33 mouse cellular contexts compared by ENCODE assay signal in the genomic region with DNA sequence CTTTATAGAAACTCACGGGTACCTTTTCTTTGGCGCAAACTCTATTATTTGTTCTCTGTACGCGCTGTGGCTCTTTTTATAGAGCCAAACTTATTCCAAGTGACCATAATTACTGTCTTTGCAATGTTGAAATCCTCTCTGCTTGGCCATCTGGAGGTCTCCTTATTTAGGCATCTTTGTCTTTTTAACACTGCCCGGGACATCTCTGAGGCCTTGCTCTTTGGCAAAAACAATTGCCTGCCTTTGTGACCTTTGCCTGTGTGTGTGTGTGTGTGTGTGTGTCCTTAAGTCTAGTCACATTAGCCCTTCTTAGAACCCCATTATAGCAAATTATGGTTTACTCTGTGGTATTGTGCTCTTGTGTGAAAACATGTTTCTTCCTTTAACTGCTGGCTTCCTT. TPM values are rescaled to one million over a fixed set of nuclear protein-coding genes. Genes with fewer than 3 reads are reported as not detected.
A peak's percentile ranks its signal among the peaks of the same experiment; 100 is the strongest.
DNase-seq lines count a peak whose midpoint lies in the region; ATAC-seq and TF ChIP-seq lines count a peak whose summit lies in the region.
"Had no signal": no experiment of that assay in that cellular context is flagged by ENCODE, and none has a peak within 500 bp of the region (broad histone marks: within the 10 kb centered on the region; RNA-seq: fewer than 3 reads in every experiment).

No protein-coding gene starts in this region.

- DNase-seq in gastrocnemius, adult 2 months = peak; percentile 29
- no peak for DNase-seq in gastrocnemius, postnatal 14 days
- peak; percentile 50 for DNase-seq in lung, embryonic 14.5 days
- no peak for DNase-seq in lung, adult 2 months
- peak; percentile 55 for DNase-seq in lung, postnatal 36 days
- DNase-seq in urinary bladder, adult 18-20 months (ENCODE audit: low spot score in 2 of 2) = no peak
- DNase-seq: adrenal gland, postnatal 14 days; cerebellum, adult 11-12 months; cerebellum, adult 9-11 months; embryo, embryonic 11 days; kidney, adult 11 months; right cerebral cortex, postnatal 25 days; spleen, adult 18-20 months; thymus, adult 18-20 months; thymus, postnatal 36 days had no signal

- intact Hi-C loops in gastrocnemius, adult 2 months (cut with DNase I) = no loop called here
- intact Hi-C loops in gastrocnemius, postnatal 14 days (cut with DNase I; ENCODE audit: low total_unique reads) = no loop called here

- no peak overlapping the region for H3K9ac ChIP-seq in lung, embryonic 14.5 days
- H3K9ac ChIP-seq in intestine, postnatal 0 days (ENCODE audit: low read depth, low read length) = no peak overlapping the region
- H3K9ac ChIP-seq: embryonic facial prominence, embryonic 12.5 days; heart, embryonic 15.5 days; hindbrain, embryonic 13.5 days; limb, embryonic 12.5 days; midbrain, embryonic 15.5 days had no signal

- H3K4me3 ChIP-seq in gastrocnemius, adult 2 months = no peak overlapping the region
- H3K4me3 ChIP-seq in lung, embryonic 14.5 days (ENCODE audit: low read depth, low read length) = no peak overlapping the region
- no peak overlapping the region for H3K4me3 ChIP-seq in lung, adult 2 months (replicated peaks; ENCODE audit: extremely low read depth, low read depth, low read length)
- H3K4me3 ChIP-seq in intestine, postnatal 0 days (ENCODE audit: low read depth, low read length) = no peak overlapping the region
- H3K4me3 ChIP-seq: embryonic facial prominence, embryonic 12.5 days; heart, embryonic 10.5 days; heart, embryonic 15.5 days; hindbrain, embryonic 13.5 days; left cerebral cortex, adult 2 months; limb, embryonic 12.5 days; midbrain, embryonic 10.5 days; midbrain, embryonic 15.5 days had no signal

- no peak for TF ChIP-seq POLR2A in lung, adult 2 months (IDR thresholded peaks at IDR 0.05; ENCODE audit: borderline replicate concordance, extremely low read depth, low read depth, low read length)

- peak overlapping the region; percentile 38; the same call in 1 of the 2 replicates for H3K27ac ChIP-seq in gastrocnemius, adult 2 months
- H3K27ac ChIP-seq in lung, embryonic 14.5 days (ENCODE audit: low read depth) = no peak overlapping the region
- no peak overlapping the region for H3K27ac ChIP-seq in intestine, postnatal 0 days (ENCODE audit: low read depth, low read length)
- H3K27ac ChIP-seq: embryonic facial prominence, embryonic 12.5 days; heart, embryonic 10.5 days; heart, embryonic 15.5 days; hindbrain, embryonic 13.5 days; left cerebral cortex, adult 2 months; limb, embryonic 12.5 days; midbrain, embryonic 10.5 days; midbrain, embryonic 15.5 days had no signal

- no peaks in the 10 kb centered on the region for H3K27me3 ChIP-seq in lung, embryonic 14.5 days (ENCODE audit: insufficient read depth, low read length)
- no peaks in the 10 kb centered on the region for H3K27me3 ChIP-seq in intestine, postnatal 0 days (replicated peaks; ENCODE audit: control insufficient read depth, insufficient read depth, low read length)
- H3K27me3 ChIP-seq: embryonic facial prominence, embryonic 12.5 days; heart, embryonic 15.5 days; hindbrain, embryonic 13.5 days; limb, embryonic 12.5 days; midbrain, embryonic 15.5 days had no signal

- 76% methylated on average over 5 of the region's 5 CpGs for WGBS in lung, embryonic 14.5 days
- 70% methylated on average over 5 of the region's 5 CpGs for WGBS in lung, adult 2 months
- WGBS in intestine, postnatal 0 days = 86% methylated on average over 5 of the region's 5 CpGs

- no peak for ATAC-seq in lung, embryonic 14.5 days (ENCODE audit: insufficient read depth)
- ATAC-seq in intestine, postnatal 0 days = no peak
- ATAC-seq: forebrain, embryonic 14.5 days; midbrain, embryonic 15.5 days; Patski had no signal

- H3K36me3 ChIP-seq in lung, embryonic 14.5 days (ENCODE audit: insufficient read depth) = no peaks in the 10 kb centered on the region
- H3K36me3 ChIP-seq in intestine, postnatal 0 days (ENCODE audit: control insufficient read depth, insufficient read depth) = no peaks in the 10 kb centered on the region
- H3K36me3 ChIP-seq: embryonic facial prominence, embryonic 12.5 days; G1E; heart, embryonic 10.5 days; heart, embryonic 15.5 days; hindbrain, embryonic 13.5 days; limb, embryonic 12.5 days; midbrain, embryonic 10.5 days; midbrain, embryonic 15.5 days had no signal

- H3K9me3 ChIP-seq in lung, embryonic 14.5 days (ENCODE audit: low read depth, low read length) = no peaks in the 10 kb centered on the region
- H3K9me3 ChIP-seq in intestine, postnatal 0 days (ENCODE audit: control insufficient read depth) = no peaks in the 10 kb centered on the region
- H3K9me3 ChIP-seq: embryonic facial prominence, embryonic 12.5 days; G1E; heart, embryonic 15.5 days; hindbrain, embryonic 13.5 days; limb, embryonic 12.5 days; midbrain, embryonic 10.5 days; midbrain, embryonic 15.5 days had no signal

- H3K4me2 ChIP-seq in lung, embryonic 14.5 days = no peak overlapping the region
- H3K4me2 ChIP-seq in intestine, postnatal 0 days (replicated peaks; ENCODE audit: low read depth) = no peak overlapping the region
- H3K4me2 ChIP-seq: embryonic facial prominence, embryonic 12.5 days; heart, embryonic 15.5 days; hindbrain, embryonic 13.5 days; limb, embryonic 12.5 days; midbrain, embryonic 15.5 days had no signal

- no peaks in the 10 kb centered on the region for H3K4me1 ChIP-seq in lung, embryonic 14.5 days (ENCODE audit: insufficient read depth)
- no peaks in the 10 kb centered on the region for H3K4me1 ChIP-seq in lung, adult 2 months (ENCODE audit: control insufficient read depth, insufficient read depth, low read length)
- H3K4me1 ChIP-seq in intestine, postnatal 0 days (replicated peaks; ENCODE audit: control insufficient read depth, insufficient read depth, low read length) = no peaks in the 10 kb centered on the region
- H3K4me1 ChIP-seq: embryonic facial prominence, embryonic 12.5 days; heart, embryonic 10.5 days; heart, embryonic 15.5 days; hindbrain, embryonic 13.5 days; limb, embryonic 12.5 days; midbrain, embryonic 10.5 days; midbrain, embryonic 15.5 days had no signal

- no peak for TF ChIP-seq CTCF in gastrocnemius, adult 2 months (IDR thresholded peaks at IDR 0.05)
- no peak for TF ChIP-seq CTCF in lung, embryonic 14.5 days (IDR thresholded peaks at IDR 0.05; ENCODE audit: low read depth)
- no peak for TF ChIP-seq CTCF in lung, adult 2 months (IDR thresholded peaks at IDR 0.05; ENCODE audit: insufficient read depth, low read length)
- TF ChIP-seq CTCF in intestine, postnatal 0 days (IDR thresholded peaks at IDR 0.05; ENCODE audit: low read depth) = no peak

RNA-seq across cellular contexts. Expression of a gene that starts 30.2 kb away (rescaled TPM):
- under 1 TPM in 1 of 2 experiments, not detected in 1; 0.42 TPM for total RNA-seq in gastrocnemius, adult 2 months (2021)
- total RNA-seq in gastrocnemius, postnatal 14 days (2021) = not detected
- 1.2 and 5.1 TPM in 2 replicates for polyA plus RNA-seq in lung, embryonic 14.5 days (2014; fragmentation: Nextera tagmentation; extraction: Ambion mirVana)
- polyA plus RNA-seq in lung, adult 2 months (2012; rRNA removed) = 0.43 and 1.7 TPM in 2 replicates
- polyA plus RNA-seq in intestine, postnatal 0 days (2015; fragmentation: Nextera tagmentation; extraction: Ambion mirVana) = 2.1 and 3.1 TPM in 2 replicates
- total RNA-seq: G1E; layer of hippocampus, adult 18-20 months; layer of hippocampus, postnatal 14 days; megakaryocyte progenitor cell, adult 5-6 weeks; neutrophil, adult 5-6 weeks had no signal
- polyA plus RNA-seq: forebrain, embryonic 14.5 days; hindbrain, embryonic 13.5 days; limb, embryonic 12.5 days; liver, embryonic 16.5 days; midbrain, embryonic 10.5 days; midbrain, embryonic 15.5 days; neural tube, embryonic 11.5 days; Patski had no signal

Comparison
In these comparisons a context has a peak if more than half of its experiments do, and no peak if none do; other contexts are left out.
1. DNase-seq: peak in gastrocnemius, adult 2 months (single experiment), lung, embryonic 14.5 days (single experiment) and lung, postnatal 36 days (single experiment); none in gastrocnemius, postnatal 14 days (single experiment), lung, adult 2 months (single experiment) and urinary bladder, adult 18-20 months (0 of 2).